Mouse (Mus musculus): ENCODE measurements at regions not wholly inside any gene's neighbourhood (a gene's known extent, or its start where the extent isn't known, plus 50 kb on each side); places are given as distances from the start of the nearest gene placed in this dataset.

- DNase-seq, result peak; percentile 56 to 76
Measured at GRCm38 (mm10) chr3:52929827-52930605, 87.0 kb downstream of the Cog6 start.

- peak; percentile 29 to 58 for DNase-seq
Measured at GRCm38 (mm10) chr3:52927361-52927841, 89.6 kb downstream of the Cog6 start.

- no peak for DNase-seq
Measured at GRCm38 (mm10) chr3:52926549-52926948, 90.5 kb downstream of the Cog6 start.

- peak; percentile 42 to 49 for DNase-seq
Measured at GRCm38 (mm10) chr3:52925223-52925622, 91.8 kb downstream of the Cog6 start.

- DNase-seq, result no peak
Measured at GRCm38 (mm10) chr3:52924631-52925030, 92.4 kb downstream of the Cog6 start.

- no peak for DNase-seq
Measured at GRCm38 (mm10) chr3:52923824-52924559, 93.0 kb downstream of the Cog6 start.

- no peak for DNase-seq
Measured at GRCm38 (mm10) chr3:52922411-52922810, 94.6 kb downstream of the Cog6 start.

GRCm38 (mm10) chr3:52906823-52907564 is 110.0 kb downstream of the Cog6 start:
- peak in 1 of 2 experiments; percentile 13 for DNase-seq

- no peak for DNase-seq
Measured at GRCm38 (mm10) chr3:52904028-52904427, 113.0 kb downstream of the Cog6 start.

GRCm38 (mm10) chr3:52897665-52898064 is 119.4 kb downstream of the Cog6 start:
- no peak for DNase-seq

- no peak for DNase-seq
Measured at GRCm38 (mm10) chr3:52896462-52896861, 120.6 kb downstream of the Cog6 start.

GRCm38 (mm10) chr3:52895751-52896150 is 121.3 kb downstream of the Cog6 start:
- DNase-seq, result no peak

- DNase-seq, result no peak
Measured at GRCm38 (mm10) chr3:52894812-52895211, 122.2 kb downstream of the Cog6 start.

- no peak for DNase-seq
Measured at GRCm38 (mm10) chr3:52889156-52889715, 127.8 kb downstream of the Cog6 start.

GRCm38 (mm10) chr3:52881981-52882380 is 135.1 kb downstream of the Cog6 start:
- no peak for DNase-seq

- DNase-seq, result no peak
Measured at GRCm38 (mm10) chr3:52881139-52881538, 135.9 kb downstream of the Cog6 start.

GRCm38 (mm10) chr3:52879700-52880099 is 137.3 kb downstream of the Cog6 start:
- DNase-seq, result no peak

- peak; percentile 56 to 66 for DNase-seq
Measured at GRCm38 (mm10) chr3:52878334-52878733, 138.7 kb downstream of the Cog6 start.

GRCm38 (mm10) chr3:52872260-52872659 is 144.8 kb downstream of the Cog6 start:
- no peak for DNase-seq

- DNase-seq, result no peak
Measured at GRCm38 (mm10) chr3:52863146-52863849, 153.7 kb downstream of the Cog6 start.

- DNase-seq, result no peak
Measured at GRCm38 (mm10) chr3:52862026-52862425, 155.0 kb downstream of the Cog6 start.

GRCm38 (mm10) chr3:52861538-52861937 is 155.5 kb downstream of the Cog6 start:
- no peak for DNase-seq

Data from thymus, postnatal 36 days (tissue).